Mouse (Mus musculus): ENCODE results near the gene Dedd2. TPM values are rescaled to one million over a fixed set of nuclear protein-coding genes. Genes with fewer than 3 reads are reported as not detected.

Dedd2 gene
- total RNA-seq, 2 experiments from 2014 or later = 11.0 to 17.2 TPM

DNA sequence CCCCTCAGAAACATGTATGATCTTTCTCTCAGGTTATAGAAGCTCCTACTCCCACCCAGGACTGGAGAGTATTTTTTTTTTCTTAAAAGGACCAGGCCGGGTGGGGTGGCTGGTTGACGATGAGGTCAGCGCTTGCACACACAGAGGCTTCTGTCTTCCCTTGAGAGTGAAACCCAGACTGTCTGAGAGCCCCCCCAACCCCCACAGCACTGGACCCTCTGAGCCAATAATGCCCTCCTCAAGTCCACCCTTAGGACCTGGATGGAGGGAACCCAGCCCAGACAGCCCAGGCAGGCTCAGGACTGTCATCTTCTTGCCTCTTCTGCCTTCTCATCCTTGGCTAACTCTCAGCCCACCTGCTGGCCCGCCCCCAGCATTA is 26.3 kb upstream of the Dedd2 start:
- no peak for ATAC-seq (replicated peaks; ENCODE audit: poor library complexity)

DNA sequence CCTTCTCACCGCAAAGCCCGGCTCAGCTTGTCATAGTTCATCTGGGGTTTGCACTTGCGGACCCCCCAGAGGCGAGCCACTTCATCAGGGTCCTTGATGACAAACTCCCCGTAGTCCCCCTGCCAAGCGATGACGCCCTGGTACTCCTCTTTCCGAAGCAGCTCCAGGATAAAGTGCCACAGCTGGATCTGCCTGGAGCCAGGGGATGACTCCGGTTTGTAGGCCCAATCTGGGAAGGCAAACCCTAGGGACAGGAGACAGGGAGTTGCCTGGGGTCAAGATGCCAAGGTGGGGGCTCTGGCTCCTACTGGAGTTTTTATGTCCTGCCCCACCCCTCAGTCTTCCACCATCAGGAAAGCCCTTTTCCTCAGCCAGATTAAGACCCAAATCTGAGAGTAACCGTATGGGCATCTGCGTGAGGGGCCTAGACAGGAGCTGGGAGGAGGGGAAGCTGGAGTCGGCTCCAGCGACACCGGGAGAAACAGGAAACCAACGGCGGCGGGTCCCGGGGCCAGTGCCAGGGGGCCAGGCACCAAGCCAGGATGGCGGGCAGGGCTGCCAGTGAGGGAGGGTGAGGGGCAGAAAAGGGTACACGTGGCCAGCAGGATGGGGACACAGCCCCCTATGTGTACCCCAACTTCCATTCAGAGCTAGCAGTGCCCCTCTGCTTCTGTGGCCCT is 25.8 kb upstream of the Dedd2 start:
- ATAC-seq (replicated peaks; ENCODE audit: poor library complexity) = no peak

DNA sequence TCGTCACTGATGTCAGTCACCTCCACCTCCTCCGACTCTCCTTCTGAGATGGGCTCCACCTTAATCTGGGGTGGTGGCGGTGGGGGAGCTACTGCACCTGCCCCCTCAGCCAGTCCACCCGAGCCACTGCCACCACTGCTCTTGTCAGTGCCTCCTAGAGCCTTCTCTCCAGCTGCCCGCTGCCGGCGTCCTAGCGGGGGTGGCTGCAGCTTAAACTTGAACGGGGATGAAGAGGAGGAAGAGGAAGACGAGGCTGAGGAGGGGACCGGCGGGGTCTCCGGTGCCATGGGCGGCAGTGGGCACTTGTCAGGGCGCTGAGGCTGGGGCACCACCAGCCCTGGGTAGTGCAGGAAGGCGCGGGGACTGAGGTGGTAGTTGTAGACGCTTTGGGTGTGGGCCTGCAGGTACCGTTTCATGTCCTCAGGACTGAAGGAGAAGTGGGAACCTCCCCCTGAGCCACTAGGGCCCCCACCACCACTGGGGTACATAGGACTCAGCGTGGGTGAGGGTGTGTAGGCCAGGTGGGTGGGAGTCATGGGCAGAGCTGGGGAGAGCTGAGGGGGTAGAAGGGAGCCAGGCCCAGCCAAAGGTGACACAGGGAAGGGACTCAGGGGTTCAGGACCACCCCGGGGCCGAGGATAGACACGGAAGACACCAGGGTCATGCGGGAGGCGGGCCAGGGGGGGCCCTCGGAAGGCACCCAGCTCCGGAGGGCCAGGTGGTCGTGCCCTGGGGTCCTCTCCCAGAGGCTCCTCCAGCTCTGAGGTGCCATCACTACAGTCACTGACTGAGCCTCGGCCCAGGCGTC is 24.4 kb upstream of the Dedd2 start:
- ATAC-seq (replicated peaks; ENCODE audit: poor library complexity) = no peak

DNA sequence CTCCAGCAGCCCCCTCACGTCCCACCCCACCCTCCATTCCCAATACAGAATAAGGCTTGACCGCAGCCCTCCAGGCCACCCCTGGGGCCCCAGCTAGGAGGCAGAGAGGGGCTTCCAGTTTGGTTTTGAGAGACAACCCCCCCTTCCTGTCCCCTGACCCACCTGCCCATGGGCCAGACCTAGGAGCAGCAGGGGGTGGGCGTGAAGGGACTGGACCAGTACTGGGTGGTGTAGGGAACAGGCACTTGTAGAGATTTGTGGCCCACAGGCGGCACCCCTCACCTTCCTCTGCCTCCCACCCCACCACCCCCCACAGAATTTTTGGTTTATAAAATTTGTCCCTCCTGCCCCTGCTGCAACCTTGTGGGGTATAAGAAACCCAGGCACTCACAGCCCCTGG is 22.9 kb upstream of the Dedd2 start:
- no peak for ATAC-seq (replicated peaks; ENCODE audit: poor library complexity)

DNA sequence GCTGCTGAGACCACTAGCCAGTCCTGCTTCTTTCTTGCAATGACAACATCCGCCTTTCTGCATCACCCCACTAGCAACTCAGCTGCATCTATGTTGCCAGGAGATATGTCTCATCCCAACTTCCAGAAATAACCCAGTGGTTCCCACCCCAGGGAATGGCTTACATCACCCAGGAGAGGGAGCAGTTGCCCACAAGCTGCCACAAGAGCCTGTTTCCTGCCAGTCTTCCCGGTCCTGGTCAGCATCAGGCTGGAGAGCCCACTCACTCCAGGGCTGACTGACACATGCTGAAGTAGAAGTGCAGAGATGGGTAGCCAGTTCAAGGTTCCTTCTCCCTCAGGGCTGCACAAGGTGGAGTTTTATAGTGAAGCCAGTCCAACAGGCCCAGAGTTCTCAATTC is 20.6 kb upstream of the Dedd2 start:
- no peak for ATAC-seq (replicated peaks; ENCODE audit: poor library complexity)

DNA sequence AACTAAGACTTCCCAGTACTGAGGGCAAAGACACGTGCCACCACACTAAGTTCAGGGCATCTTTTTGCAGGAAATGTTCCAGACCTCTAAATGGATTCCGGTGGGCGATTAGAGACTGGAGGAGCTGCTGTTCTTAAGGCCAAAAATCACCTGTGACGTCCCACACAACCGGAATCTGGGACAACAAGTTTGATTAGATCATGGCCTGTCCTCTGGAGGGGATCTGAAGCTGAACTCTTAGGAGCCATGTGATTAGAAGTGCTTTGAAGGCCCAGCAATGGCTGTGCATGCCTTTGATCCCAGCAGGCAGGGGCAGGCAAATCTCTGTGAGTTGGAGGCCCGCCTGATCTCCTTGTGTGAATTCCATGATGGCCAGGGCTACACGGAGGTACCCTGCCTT is 20.2 kb upstream of the Dedd2 start:
- ATAC-seq (replicated peaks; ENCODE audit: poor library complexity) = no peak

DNA sequence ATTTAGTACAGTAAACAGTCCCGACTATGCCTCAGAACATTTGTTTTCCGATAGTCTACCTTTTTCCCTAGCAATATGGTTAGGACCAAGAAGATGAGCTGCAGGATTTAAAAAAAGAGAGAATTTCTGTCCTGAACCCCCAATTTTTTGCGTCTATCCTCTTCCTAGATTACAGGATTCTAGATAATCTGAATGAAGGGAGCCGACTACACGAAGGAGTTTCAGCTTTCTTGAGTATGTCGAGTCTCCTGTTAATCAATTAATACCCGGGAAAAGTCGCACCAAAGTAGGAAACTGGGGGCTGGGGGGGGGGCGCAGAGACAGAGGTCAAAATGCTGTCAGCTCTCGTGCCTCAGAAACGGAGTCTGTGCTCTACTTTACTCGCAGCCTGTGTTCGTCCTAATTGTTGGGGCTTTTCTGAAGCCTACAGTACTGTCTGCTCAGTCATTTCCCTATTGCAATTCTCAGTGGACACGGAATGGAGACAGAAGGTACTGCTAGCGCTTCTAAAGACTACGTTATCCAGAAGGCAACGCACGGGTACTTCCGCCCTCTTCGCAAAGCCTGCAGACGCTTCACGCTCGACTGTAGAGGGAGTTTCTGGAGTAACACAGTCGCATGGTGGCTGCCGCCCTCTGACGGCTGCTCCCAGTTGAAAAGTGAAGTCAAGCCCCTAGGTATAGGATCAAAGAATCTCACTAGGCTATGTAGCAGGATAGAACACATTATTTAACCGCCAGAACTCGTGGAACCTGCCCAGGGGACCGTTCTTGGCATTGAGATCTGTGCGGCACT is 18.6 kb upstream of the Dedd2 start:
- peak; percentile 69 for ATAC-seq (replicated peaks; ENCODE audit: poor library complexity)

DNA sequence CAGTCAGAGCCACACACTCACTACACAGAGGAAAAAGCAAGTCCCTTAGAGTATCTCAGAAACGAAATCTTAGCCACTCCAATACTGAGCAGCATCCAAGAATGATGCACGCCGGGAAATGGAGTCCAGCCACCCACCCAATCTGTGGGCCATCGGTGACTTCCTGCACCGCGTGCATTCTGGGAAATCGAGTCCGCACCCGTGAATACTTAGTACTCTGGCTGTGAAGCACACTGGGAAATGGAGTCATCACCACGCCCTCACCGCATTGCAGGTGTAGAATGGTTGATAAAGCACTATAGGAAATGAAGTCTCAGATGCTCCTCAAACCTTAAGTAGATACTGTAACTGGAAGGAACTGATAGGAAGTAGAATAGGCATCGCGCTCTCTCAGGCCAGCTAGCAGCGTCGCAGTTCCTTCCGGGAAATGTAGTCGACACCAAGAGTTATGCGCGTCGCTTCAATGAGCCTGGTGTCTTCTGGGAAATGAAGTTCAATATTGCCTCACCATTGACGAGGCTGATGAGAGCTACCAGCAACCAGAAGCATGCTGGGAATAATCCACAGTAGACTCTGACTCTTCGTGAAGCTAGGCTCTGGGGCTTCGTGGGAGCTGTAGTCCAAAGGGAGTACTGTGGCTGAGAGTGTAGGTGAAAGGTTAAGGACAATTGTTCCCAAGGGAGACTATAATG is 17.7 kb upstream of the Dedd2 start:
- ATAC-seq (replicated peaks; ENCODE audit: poor library complexity) = peak; percentile 74

DNA sequence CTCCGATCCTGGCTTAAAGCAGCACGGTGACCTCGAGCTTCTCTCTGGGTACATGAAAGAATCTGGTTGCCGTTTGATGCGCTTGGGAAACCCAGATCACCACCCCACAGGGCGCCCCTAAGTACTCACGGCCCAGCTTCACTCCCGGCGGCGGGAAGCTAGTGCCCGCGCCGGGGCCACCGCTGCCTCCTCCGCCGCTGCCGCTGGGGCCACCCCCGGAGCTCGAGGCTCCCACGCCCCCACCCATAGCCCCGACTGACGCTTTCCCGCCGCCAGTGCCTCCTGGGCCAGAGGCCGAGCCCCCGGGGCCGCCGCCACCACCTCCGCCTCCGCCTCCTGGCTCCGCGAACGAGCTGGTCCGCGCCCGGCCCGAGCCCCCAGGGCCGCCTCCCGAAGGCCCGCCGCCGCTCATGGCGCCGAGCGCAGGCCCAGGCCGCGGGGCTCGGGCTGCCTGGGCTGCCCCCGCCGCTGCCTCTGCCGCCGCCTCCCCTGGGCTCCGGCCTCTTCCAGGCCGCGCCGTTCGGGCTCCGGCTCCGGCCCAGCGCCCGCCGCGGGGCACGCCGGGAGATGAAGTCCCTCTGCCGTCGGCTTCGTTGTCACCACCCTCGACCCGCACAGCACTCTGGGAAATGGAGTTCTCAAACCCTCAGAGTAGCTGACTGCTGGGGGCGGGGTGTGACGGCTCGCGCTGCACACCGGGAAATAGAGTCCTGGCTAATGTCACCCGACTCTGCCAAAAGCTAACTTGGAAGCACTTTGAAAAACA is 17.0 kb upstream of the Dedd2 start, which contains the start of gene Gsk3a:
Gsk3a (minus strand) TSS at position 603 of the 766 bp plus-strand sequence.
- ATAC-seq (replicated peaks; ENCODE audit: poor library complexity) = peak; percentile 69

DNA sequence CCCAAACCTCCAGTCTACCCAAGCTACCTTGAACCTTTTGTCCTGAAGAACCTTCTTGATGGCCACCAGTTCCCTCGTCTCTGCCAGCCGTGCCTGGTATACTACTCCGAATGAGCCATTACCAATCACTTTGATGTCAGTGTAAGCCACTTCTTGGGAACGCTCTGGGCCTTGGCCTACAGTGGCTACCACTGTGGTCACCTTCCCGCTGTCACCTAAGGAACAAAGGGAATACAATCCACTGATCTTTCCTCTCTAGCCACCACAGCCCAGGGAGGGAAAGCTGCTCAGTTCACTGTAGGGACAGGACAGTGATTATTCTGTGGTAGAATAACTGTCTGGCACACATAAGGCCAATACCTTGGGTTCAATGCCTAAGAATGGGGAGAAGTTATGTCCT is 15.1 kb upstream of the Dedd2 start:
- ATAC-seq (replicated peaks; ENCODE audit: poor library complexity) = no peak

DNA sequence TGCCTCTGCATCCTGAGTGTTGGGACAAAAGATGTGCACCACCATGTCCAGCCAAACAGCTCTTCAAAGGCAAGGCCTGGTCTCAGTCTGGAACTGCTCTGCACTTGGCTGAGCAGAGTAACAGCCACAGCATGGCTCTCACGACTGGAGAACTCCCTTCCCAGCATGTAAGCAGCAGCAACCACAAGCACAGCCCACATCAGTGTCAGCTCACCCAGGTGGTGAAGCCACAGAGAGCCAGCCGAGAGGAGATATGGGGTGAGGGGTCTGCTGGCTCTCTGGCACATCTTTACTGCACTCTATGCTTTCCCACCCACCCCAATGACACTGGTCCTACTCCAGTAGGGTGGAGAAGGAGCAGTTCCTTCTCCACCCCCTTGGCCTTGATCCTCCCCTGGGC is 12.6 kb upstream of the Dedd2 start:
- ATAC-seq (replicated peaks; ENCODE audit: poor library complexity) = no peak

DNA sequence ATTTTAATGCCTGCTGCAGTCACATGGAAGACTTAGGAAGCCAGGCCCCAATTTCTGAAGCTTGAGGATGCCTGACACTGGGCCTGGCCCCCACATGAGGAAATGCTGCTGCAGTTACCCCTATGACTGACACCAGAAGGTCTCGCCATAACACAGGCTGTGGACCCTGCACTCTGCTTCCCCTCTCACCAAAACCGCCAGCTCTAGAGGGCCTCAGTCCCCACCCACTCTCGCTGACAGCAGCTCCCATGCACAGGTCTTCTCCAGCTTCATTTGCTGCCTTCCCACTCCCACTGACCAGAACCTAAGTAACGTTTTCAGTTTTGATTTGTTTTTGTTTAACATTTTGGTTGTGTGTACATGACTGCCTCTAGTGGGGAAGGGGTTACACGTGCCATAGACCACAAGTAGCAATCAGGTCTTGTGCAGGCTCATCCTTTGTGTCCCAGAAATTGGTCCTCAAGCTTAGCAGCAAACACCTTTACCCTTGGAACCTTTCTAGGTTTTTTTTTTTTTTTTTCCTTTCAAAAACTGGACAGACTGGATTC is 11.8 kb upstream of the Dedd2 start:
- peak; percentile 24; the same call in 1 of the 2 replicates for ATAC-seq (replicated peaks; ENCODE audit: poor library complexity)

DNA sequence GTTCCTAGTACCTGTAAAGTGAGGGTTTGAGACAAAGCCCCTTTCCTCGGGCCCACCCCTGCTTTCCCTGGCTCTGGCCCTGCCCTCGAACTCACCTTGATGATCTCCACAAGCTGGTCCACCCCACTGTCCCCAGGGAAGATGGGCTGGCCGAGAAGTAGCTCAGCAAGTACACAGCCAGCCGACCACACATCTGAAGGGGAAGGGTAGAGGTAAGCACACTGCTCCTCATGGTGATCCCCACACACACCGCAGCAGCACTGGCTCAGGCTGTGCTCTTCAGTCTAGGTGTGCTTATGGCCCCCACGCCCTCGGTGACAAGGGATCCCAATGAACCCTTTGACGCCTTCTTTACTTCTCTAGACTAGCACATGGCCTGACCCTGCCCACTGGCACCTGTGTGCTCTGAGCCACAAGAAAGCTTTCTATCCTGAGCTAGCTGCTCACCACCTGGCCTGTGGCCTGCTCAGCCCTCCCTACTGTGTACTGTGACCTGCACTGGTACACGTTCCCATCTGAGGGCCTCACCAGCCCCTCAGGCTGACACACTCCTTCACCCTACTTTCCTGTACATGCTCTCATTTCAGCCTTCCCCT is 10.4 kb upstream of the Dedd2 start:
- ATAC-seq (replicated peaks; ENCODE audit: poor library complexity) = no peak

DNA sequence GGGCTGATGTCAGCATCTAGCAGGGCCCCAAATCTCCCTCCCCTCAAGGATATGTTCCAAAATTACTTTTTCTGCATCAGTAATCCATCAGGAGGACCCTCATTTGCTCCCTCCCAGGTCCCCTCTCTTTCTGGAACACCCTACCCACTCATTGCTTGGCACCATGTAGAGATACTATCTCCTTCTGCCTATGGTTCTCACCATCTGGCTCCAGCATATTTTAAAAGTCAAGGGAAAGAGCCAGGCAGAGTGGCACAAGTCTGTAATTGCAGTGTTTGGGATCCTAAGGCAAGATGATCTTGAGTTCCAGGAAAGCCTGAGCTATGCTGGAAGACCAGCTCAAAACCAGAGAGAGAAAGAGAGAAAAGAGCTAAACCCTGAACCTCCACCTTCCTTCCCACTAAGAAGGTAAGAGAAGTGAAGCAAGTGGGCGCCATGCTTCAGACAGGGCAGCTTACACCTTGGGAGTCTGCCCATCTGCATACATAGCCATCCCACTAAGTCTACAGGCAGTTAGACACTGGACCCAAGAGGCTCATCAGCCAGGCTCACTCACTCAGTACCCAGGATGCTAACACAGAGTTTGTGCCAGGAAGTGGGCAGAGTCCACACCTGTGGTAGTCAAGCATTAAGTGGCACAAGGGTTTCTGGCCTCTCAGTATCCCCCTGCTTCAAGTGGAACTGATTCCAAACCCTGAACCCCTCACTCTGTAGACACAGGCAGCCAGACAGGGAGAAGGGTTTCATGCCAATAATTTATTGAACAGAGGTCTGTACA is 7.3 kb upstream of the Dedd2 start:
- no peak for ATAC-seq (replicated peaks; ENCODE audit: poor library complexity)

DNA sequence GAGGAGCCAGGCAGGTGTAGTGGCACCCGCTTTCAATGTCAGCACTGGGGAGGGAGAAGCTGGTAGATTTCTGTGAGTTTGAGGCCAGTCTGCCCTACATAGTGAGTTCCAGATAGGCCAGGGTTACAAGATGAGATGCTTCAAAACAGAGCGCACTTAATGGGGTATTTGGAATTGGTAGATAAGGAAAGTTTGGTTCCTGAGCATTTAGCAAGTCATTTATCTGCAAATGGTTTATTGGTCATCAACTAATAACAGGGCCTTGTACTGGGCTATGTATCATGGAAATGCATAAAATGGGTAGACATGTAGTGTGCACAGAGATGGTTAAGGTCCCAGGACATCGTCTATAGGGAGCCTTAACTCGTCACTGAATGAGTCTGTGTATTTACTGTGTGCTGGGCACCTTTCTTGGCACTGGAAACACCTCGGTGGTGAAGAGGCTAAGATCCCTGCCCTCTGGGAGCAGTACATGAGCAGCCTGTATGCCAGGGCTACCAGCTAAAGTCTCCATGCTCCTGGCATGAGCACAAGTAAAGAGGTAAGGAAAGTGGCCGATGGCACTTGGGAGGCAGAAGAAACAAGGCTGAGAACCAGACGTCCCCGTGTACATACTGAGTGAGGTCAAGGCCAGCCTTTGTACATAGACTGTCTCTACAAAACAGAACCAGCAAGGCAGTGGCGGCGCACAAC is 2.0 kb upstream of the Dedd2 start:
- no peak for ATAC-seq (replicated peaks; ENCODE audit: poor library complexity)

DNA sequence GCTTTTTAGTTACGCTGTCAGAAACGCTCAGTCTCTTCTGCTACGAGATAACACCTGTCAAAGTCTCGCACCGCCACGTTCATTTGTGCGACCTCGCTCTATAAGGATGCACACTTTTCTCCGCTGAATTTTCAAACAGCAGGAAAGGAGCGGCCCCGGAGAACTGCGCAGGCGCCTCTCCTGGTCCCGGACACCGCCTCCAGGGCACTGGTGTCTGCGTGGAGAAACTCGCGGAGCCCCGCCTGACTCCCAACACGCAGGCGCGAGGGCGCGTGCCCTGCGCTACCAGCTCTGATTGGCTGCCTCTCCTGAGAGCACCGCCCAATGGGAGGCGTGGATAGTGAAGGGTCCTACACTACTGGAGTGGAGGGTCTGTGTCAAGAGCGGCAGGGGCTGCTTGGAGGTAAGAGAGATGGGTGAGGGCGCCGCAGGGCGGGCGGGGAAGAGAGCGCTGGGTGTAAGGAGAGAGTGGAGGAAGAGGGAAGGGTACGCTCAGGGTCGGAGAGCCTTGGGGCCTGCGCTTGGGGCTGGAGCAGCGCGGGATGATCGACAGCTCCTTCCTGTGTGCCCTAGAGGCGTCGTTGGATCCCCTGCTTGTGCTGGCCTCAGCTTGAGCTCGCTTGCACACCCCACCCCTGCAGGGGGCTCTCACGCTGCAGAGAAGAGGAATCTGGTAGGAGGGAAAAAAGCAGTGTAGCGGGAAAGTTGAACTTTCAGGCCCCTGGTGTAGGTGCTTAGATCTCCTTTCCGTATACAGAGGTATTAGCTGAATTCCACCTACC is 878 bp upstream of the Dedd2 start, which contains the start of gene Zfp526:
Zfp526 (plus strand) TSS at position 324 of the 782 bp plus-strand sequence.
- peak; percentile 61 for ATAC-seq (replicated peaks; ENCODE audit: poor library complexity)

DNA sequence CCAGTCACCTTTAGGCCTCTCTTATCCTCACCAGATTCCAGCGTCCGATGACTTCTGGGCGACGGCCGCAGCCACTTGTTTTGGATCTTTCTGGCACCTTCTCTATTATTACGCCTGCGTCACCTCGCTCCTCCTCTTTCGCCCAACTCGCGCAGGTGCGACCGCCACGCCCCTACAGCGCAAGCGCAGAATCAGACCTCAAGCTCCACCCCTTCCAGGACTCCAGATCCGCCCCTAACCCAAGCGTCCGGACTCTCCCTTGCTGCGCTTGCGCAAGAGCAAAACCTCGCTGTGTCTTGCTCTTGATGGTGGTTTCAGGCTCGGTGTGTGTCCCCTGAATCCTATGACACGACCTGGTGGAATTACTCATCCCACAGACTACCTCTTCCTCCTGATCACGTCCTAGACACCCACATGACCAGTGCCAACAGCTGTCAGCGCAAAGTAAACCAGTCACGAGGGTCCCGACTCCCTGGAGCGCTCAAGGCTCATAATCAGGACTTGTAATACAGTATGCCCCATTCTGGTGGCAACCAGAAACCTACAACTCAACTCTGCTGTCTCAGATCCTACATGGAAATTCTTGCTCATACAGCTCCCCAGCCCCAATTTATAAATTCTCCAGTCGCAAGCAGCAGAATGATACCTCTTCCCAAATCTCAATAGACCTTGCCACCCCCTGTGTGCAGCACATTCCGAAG is 509 bp downstream of the Dedd2 start:
- peak; percentile 59 for ATAC-seq (replicated peaks; ENCODE audit: poor library complexity)

Measured in megakaryocyte progenitor cell, adult 5-6 weeks (primary cell).